Mouse (Mus musculus): Measurements from ENCODE around the gene Col4a1.

DNA sequence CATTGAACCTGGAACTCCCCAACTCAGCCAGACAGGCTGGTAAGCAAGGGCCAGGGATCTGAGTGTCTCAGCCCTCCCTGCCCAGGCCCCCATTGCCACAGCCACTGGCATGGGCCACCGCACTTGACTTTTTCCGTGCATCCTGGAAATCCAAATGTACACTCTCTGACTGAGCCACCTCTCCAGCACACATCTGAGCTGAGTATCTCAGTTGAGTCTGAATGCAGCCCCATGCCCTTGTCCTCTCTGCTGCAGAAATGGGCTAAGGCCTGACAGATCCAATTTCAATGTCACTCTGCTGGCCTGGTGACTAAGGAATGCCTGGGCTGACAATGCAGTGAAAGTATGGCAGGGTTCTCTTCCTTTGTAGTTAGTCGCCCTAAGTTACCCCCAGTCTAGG, 114.6 kb downstream of the Col4a1 start:
- TF ChIP-seq CTCF (IDR thresholded peaks at IDR 0.05; ENCODE audit: borderline replicate concordance, control insufficient read depth, extremely low read depth, insufficient read depth, low read length, poor library complexity) (no peak), POLR2A (IDR thresholded peaks at IDR 0.05; ENCODE audit: control insufficient read depth, extremely low read depth, insufficient read depth, low read length, poor library complexity) (no peak)

All from thymus, adult 2 months (tissue).